Mouse (Mus musculus) urinary bladder, postnatal 10 days (tissue): Measurements from ENCODE around the gene Mrpl36.

ENCODE experiments used
- DNase-seq: peaks from one replicate; pipeline ENCODE4 v3.0.0; 2022; ENCODE audit warnings: low spot score

Mrpl36 gene

DNA sequence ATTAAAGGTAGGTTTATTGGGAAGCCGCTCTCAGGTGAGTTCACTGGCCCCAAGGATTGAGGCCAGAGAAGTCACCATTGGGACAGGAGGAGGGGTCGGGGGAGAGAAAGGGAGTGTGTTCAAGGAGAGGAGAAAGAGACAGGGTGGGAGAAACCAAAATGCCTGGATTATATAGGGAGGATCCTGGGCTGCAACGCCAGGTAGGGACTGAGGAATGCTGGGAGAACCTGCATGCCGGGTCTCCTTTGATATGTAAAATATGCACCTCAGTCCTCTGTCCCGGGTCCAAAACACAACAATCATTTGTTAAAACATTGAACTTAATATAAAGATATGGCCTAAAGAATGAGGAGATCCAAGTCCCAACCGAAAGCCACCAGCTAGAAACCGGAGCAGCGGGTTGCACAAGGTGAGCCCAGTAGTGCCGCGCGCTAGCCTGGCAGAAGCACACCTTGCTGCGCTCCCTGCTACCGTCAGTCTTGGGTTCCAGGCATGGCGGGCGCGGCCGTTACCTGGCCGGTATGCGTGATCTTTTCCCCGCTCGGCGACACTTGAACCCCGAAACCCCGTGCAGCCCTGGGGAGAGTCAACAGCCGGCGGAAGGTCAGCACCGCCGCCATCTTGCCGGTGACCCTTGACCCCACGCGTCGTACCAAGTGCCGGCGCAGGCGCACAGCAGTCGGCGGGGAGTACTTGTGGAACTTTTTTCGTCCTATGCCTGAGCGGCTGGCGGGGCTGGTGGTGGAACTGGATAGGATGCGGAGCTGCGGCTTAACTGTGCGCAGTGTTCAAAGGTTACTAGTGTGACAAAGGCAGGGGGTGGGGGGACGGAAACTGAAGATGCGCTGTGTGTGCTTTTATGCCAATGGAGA, at the start of gene Mrpl36, which contains the start of gene Ndufs6:
Mrpl36 (plus strand) TSS at position 687 of the 872 bp plus-strand sequence.
Ndufs6 (minus strand) TSS at position 716 of the 872 bp plus-strand sequence.
- DNase-seq: peak; percentile 70

- no peak for DNase-seq
Observed at GRCm38 (mm10) chr13:73279196-73279595, 49.1 kb upstream of the Mrpl36 start.

- no peak for DNase-seq
Observed at GRCm38 (mm10) chr13:73282407-73282806, 45.9 kb upstream of the Mrpl36 start.

- DNase-seq: no peak
Observed at GRCm38 (mm10) chr13:73283534-73283933, 44.8 kb upstream of the Mrpl36 start.

GRCm38 (mm10) chr13:73290206-73290605, 38.1 kb upstream of the Mrpl36 start:
- no peak for DNase-seq

- no peak for DNase-seq
Observed at GRCm38 (mm10) chr13:73291102-73291501, 37.2 kb upstream of the Mrpl36 start.

GRCm38 (mm10) chr13:73298717-73299116, 29.6 kb upstream of the Mrpl36 start:
- DNase-seq: no peak

- no peak for DNase-seq
Observed at GRCm38 (mm10) chr13:73299322-73299721, 29.0 kb upstream of the Mrpl36 start.

- no peak for DNase-seq
Observed at GRCm38 (mm10) chr13:73304729-73305128, 23.6 kb upstream of the Mrpl36 start.

DNA sequence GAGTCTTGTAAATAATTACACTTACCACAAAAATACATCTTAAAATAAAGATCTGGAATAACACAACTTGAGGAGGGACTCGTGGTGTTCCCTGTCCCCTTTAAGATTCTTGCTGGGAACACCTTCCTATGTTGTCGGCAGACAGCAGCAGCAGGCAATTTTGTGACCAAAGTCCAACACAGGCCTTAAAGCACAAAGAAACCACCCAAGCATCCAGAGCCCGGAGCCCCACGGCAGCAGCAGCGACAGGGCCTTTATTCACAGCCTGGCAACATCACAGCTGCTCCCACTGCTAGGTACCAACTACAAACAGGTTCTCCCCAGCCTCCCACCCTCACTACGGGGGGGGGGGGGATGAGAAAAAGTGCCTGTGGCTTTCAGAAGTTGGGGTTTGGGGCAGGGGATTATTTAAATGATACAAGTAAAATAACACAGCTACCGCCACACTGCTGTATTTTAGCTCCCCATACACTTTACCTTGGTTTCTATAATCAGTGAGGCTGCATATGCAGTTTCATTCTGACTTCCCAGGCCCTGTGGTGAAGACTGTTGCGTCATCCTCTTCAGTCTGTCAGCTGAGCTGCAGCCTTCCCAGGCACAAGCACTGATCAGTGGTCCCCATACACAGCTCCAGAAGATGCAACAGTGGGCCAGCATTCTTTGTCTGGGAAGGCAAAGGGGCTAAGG, 22.8 kb upstream of the Mrpl36 start:
- no peak for DNase-seq

DNA sequence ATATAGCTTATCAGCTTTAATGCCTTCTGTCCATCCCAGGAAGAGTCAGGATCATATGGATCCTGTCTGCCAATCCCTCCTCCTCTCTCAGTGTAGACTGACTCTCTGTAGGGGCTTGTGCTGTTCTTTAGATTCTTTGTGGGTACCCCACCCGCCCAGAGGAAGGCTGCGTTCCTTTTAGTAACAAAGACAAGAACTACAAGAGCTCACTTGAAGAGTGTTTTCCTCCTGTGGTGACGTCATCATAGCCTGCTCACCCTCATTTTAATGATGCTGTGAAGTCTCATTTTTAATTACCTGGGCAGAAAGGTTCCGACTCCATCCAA, 22.3 kb upstream of the Mrpl36 start:
- no peak for DNase-seq

DNA sequence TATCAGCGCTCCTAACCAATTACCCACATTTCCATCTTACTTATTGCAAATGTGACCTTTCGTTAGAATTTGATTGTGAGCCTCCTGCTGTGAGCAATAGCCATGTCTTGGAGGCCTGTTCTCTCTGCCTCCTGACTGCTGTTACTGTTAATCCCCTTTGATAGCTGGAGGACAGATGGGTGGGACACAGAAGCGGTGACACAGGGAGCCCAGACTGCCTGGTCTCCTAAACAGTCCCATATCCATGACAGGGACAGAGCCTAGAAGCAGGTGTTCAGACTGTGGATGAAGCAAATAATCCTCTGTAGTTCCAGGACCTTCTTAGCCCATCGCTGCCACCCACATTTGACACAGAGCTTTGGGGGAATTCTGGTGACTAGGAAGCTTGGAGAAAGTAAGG, 21.9 kb upstream of the Mrpl36 start:
- DNase-seq: no peak

DNA sequence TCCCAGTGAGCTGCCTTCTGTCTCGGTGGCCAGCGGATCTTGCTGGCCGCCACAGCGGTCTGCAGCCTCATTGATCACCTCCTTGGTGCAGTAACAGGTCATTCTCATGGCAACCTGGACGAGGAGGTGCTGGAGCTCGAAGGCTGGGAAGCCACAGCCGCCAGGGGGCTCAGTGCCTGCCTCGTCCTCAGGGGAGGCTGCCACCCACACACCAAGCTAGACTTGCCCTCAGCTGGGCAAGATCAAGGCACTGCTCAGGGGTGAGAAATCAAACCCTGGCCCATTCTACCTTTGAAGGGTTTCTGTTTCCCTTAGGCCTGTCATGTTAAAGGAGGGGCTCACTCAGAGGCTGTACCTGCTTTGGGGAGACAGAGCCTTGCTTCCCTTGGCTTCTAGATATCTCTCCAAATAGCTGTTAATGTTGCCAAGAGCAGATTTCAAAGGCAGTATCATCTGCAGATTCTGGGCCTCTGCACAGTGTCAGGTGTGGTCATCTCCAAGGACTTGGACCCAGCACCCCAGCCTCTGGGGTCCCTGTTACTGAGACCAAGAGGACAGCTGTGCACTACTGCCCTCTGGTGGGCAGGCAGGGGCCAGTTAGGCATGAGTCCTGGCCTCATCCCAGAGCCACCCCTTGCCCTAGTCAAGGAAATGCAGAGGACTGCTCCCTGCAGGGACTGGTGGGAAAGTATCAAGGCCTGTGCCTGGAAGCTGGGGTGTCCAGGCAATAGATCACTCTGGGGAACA, 18.0 kb upstream of the Mrpl36 start:
- no peak for DNase-seq

DNA sequence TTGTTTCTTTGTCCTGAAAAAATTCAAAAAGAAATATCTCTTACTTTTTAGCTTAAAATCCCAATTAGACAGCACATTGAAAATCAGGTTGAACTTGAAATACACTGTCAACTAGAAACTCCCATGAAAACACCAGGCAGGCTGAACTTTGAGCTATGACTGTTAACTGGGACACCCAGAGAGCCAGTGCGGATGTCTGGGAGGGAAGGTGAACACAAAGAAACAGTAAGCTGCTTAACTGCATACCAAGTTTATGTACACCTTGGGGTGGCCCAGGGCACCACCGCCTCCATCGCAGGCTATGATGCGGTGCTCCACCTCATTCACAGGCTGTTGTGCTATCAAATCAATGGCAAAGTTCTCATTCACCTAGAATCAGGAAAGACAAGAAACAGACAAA, 8.3 kb upstream of the Mrpl36 start:
- DNase-seq: no peak

DNA sequence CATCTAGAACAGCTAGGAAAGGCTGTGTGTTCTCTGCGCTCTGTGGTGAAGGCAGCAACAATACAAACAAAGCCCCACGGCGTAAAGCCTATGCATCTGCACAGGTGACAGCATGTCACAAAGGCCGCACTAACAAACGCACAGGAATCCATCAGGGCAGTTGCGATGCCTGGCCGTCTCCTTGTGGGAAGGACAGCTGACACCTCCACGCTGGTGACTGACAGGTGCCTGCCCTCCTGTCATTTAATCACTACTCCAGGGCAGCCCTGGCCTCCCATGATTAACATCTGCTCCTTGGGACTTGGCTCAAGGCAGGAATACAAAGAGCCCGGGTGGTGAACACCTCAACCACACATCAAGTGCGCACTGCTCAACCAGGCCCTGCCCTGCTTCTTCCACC, 5.7 kb upstream of the Mrpl36 start:
- no peak for DNase-seq

GRCm38 (mm10) chr13:73323406-73323805, 4.9 kb upstream of the Mrpl36 start:
- no peak for DNase-seq

- peak; percentile 64 for DNase-seq
Observed at GRCm38 (mm10) chr13:73330844-73331501, 2.7 kb downstream of the Mrpl36 start.

- no peak for DNase-seq
Observed at GRCm38 (mm10) chr13:73331736-73332135, 3.4 kb downstream of the Mrpl36 start.

- DNase-seq: no peak
Observed at GRCm38 (mm10) chr13:73336753-73337152, 8.4 kb downstream of the Mrpl36 start.

DNA sequence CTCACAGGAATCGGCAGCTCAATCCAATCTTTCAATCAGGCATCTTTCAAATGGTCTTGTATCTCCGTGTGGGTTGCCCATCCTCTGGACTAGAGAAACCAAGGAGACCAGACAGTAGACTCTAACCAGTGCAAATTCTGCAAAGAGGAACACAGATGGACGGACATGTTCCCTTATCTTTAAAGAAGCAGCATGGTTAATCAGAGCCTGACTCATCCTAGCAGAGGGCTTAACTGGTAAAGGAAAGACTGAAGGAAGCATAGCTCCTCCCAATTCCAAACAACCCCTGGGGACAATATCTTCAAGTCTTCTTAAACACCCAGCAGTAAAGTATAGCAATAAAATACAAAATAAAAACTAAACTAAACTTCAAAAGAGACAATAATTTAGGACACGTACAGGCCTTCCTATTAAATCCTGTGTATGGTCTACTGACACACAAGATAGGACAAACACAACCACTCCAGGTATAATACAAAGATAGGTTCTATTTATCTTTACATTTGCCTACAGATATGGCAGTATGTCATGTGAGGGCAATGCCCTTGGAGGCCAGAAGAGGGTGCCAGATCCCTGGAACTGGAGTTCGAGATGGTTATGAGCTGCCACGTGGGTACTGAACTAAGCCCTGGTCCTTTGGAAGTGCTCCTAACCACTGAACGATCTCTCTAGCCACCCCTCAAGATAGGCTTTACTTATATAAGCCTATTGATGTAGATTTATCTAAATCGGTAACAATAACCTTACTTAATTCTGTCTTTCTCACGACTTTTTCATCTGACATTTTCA, 17.0 kb downstream of the Mrpl36 start:
- no peak for DNase-seq

GRCm38 (mm10) chr13:73346131-73346530, 17.8 kb downstream of the Mrpl36 start:
- DNase-seq: no peak
